Mouse (Mus musculus): ENCODE measurements around the gene 1700125H20Rik.
"Not testable (repeated sequence)": the region's sequence is repeated elsewhere in the genome, so short reads cannot be mapped to it uniquely, and the experiment has no call there.

The 1700125H20Rik gene

DNA sequence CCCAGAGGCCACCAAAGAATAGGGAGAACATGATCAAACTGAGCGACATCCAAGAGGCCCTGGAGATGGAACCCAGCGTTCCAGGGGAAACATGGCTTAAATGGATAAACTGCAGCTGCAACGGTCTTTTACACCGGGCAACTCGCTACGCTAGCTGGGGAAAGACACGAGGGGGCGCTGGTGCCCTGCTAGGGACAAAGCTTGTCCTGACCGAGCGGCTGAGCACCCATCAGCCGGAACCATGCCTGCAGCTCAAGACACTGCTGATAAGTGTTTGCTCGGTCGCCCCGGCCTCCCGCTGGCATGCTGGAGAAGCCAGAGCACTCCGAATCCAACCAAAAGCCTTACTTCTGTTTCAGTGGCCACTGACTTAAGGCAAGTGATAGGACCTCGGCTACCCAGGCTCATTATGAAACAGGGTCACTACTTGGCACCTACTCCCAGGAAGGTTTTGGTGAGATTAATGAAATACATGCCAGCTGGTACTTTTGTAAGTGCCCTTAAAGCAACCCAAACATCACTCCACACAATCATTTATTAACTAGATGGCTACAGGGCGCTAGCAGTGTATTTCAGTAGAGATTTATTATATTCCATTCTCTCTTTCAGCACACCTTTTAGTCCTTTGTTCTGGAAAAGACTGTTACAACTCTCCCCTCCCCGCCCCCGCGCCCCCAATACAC, at the start of gene 1700125H20Rik:
1700125H20Rik (plus strand) TSS at position 347 of the 683 bp plus-strand sequence.
- peak; percentile 84 for DNase-seq (ENCODE audit: low read depth)

DNA sequence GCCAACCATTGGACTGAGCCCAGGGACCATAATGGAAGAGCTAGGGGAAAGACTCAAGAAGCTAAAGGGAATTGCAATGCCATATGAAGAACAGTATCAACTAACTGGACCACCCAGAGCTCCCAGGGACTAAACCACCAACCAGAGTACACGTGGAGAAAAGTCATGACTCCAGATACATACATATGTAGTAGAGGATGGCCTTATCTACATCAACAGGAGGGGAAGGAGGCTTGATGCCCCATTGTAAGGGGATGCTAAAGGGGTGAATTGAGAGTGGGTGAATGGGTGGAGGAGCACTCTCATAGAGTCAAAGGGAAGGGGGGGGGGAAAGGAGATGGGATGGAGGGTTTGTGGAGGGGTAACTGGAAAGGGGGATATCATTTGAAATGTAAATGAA, 48.1 kb upstream of the 1700125H20Rik start:
- no peak for DNase-seq (ENCODE audit: low read depth)

DNA sequence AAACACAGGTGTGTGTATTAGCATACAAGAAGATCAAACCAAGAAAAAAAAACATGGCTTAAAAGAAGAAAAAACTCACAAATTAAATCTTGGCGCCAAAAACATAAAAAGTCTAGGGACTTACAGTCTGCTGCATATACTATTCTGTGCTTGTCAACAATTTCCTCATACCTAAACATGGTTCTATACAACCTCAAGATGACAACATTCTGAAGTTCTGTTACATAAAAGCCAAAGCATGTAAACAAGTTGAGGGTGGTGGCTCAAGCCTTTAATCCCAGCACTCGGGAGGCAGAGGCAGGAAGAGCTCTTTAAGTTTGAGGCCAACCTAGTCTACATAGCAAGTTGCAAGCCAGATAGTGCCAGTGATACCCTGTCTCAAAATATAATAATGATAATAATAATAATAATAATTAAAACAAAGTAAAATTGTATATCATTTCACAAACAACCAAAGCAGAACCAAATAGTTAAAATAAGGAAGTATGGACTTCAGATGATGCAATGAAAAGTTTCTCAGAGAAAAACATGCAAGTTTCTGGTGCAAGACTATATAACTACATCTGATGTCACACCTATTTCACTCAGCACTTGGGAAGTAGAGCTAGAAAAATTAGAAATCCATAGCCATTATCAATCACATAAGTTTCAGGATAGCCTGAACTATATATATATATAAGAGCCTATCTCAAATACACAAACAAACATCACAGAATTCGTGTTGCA, 46.8 kb upstream of the 1700125H20Rik start:
- DNase-seq (ENCODE audit: low read depth) = no peak

- DNase-seq (ENCODE audit: low read depth) = peak; percentile 74
Observed at GRCm38 (mm10) chr11:85126257-85127102, 43.7 kb upstream of the 1700125H20Rik start.

DNA sequence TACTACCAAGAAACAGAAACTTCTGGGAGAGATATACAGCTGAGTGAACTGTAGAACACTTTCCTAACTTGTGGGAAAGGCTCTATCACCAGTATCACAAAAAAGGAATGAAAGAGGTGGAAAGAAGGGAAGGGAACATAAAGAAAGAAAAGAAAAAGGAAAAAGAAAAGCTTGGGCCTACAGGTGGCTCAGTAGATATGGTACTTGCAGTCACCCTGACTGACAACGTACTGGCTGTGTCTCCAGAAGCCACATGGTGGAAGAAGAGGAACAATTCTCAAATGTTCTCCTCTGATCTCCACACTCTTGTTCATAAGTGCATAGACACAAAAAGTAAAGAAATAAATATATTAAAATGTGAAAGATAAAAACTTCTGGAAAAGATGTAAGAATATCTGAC, 41.3 kb upstream of the 1700125H20Rik start:
- DNase-seq (ENCODE audit: low read depth) = no peak

DNA sequence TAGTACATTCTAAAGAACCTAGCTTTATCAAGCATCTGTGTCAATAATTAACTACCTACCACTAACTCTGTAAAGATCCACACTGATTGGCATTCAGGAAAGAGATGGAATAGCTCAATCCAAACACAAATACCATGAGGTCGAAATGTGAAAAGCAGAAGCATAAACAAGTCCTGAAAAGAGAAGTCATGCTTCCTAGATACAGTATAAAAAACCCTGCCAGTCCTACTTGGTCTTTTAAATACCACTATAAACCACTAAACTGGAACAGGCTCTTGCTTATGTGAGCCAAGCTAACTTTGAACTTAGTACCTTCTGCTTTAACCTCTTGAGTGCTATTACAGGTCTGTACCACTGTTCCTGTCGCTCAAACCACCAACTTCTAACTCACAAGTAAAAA, 38.7 kb upstream of the 1700125H20Rik start:
- DNase-seq (ENCODE audit: low read depth) = no peak

DNA sequence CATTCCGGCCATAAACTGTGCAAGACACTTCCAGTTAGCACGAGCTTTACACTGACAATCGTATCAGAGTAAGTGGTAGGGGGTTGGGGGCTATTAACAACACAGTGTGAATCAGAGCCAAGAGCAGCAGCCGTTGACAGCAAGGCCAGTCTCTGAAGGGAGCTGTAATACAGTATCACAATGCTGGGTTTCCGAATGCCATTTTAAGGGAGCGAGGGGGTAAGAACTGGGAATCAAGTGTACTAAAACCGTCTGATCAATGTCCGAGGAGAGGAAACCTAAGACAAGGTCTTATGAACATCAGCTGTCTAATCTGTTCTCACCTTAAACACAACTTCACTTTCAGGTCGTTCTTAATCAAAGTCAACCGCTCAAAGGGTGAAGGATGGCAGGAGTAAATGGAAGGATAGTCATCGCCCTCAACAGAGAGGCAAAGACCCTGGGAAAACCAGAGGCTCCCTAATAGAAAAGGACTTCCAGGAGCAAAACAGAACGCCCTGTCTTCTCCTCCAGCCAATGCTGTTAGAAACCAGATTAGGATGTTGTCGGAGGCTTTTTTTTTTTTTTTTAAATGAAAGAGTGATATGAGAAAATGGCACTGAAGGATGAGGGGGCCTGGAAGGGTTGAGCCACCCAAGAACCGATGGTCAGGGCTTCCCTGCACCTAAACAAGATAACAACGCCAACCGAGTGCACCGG, 31.3 kb upstream of the 1700125H20Rik start:
- peak; percentile 51 for DNase-seq (ENCODE audit: low read depth)

DNA sequence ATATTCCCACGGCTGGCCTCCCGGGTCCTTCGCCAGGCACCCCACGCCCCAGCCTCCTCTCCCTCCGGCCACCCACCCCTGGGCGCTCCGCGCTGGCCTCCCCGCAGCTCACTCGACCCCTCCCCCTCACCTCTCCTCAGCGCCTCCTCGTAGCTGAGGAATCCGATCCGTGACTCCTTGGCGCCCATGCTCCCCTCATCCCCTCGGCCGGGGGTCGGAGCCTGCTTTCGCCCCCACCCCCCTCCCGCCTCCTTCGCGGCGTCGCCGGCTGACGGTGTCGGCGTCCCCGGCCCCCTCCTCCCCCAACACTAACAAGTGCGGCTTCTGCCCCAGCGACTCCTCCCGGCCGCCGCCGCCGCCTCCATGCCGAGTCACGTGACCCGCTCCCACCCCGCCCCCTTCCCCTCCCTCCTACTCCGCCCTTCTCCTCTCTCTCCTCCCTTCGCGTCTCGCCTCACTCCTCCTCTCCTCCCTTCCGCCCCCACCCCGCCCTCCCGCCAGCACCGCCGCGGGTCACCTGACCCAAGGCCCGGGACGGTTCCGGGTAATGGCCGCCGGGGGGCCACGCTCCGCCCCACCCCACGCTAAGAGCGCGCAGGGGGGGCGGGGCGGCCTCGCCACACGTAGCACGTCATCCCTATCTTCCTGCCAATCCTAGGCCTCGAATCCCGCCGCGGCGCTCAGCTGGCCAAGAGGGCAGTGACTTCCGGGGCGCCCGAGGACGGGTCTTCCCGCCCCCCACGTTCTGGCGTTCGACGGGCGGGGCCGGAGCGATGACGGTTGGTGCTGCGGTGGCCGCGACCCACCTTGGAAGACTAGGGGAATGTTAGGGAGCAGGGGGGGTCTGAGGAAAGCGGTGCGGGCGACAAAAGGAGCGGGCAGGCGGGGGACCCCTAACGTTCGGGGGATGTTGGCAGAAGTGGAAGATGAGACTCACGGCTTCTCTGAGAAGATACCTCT, 30.3 kb upstream of the 1700125H20Rik start, which contains the start of gene Usp32:
Usp32 (minus strand) TSS at position 581 of the 960 bp plus-strand sequence.
- DNase-seq (ENCODE audit: low read depth) = peak; percentile 99

DNA sequence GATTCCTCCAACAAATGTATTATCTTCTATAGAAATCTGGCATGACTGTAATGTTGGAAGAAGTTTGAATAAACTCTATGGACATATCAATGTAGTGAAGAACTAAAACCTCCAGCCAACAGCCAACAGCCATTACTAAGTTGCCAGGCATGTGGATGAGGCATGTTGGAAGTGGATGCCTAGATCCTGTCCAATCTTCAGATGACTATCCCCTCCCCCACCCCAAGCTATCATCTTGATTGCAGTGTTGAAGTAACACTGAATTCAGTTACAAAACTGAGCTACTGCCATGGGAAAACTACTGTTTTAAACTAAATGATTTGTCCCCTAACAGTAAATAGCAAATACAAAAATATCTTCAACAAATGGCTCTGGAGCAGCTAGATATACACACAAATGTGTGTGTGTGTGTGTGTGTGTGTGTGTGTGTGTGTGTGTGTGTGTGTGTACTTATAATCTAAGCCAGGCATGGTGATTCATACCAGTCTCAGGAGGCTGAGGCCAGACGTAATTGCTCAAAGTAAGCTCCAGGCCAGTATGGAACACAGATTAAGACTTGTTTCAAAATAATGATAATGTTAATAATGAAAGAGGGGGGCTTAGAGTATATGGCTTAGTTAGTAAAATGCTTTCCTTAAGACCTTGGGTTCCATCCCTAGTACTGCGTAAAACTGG, 17.8 kb upstream of the 1700125H20Rik start:
- no peak for DNase-seq (ENCODE audit: low read depth)

DNA sequence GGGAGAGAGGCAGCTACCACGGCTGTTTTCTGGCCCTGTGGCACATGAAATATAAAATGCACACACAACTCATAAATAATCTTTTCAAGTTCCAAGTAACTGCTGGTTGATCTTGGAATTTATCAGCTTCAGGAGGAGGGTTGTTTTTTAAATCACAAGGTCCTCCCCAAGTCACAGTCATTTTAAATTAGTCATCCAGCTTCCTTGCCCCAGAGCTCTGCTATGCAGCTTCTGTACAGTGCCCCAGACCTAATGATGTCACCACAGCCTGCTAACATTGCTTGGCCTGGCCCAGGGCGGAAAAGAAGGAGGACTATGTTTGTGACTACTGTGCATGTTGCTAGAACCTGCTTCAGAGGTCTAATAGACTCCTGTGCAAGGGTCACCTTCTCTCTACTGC, 12.9 kb upstream of the 1700125H20Rik start:
- DNase-seq (ENCODE audit: low read depth) = no peak

DNA sequence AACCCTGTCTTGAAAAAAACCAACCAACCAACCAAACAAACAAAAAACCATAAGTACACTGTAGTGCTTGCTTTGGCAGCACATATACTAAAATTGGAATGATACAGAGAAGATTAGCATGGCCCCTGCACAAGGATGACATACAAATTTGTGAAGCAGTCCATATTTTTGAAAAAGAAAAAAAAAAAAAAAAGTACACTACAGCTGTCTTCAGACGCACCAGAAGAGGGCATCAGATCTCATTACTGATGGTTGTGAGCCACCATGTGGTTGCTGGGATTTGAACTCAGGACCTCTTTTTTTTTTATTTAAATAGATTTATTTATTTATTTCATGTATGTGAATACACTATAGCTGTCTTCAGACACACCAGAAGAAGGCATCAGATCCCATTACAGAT, 7.2 kb upstream of the 1700125H20Rik start:
- not testable (repeated sequence) for DNase-seq (ENCODE audit: low read depth)

DNA sequence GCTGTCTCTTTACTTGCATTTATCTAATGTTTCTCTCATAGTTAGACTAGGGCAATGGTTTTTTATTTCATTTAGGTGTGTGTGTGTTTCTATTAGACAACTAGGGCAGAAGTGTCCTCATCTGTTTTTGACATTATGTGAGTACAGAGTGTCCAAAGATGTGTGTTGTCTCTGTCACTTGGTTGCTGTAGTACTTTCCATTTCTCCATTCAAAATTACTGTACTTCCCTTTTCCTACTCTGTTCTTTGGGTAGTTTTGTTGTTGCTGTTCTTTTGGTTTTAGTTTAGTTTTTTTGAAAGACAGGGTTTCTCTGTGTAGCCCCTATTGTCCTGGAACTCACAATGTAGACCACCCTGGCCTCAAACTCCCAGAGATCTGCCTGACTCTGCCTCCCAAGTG, 5.8 kb upstream of the 1700125H20Rik start:
- DNase-seq (ENCODE audit: low read depth) = no peak

GRCm38 (mm10) chr11:85167503-85167902, 2.7 kb upstream of the 1700125H20Rik start:
- no peak for DNase-seq (ENCODE audit: low read depth)

DNA sequence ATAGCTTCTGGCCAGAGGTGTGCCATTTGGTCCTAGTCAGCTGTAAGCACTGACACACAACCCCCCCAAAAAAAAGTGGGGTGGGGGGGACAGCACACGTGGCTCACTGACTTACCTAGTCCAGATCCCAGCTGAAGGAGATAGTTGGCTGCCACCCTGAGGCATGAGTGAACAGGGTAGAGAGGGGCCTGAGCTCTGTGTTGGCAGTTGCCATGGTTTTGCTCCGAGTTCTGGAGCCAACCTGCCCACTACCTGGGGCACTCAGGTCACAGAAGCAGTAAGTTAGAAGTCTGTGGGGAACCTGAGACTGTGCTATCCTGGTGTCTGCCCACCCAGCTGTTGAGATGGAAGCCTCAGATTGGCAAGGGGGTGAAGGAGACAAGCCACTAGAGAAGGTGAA, 629 bp downstream of the 1700125H20Rik start:
- no peak for DNase-seq (ENCODE audit: low read depth)

DNA sequence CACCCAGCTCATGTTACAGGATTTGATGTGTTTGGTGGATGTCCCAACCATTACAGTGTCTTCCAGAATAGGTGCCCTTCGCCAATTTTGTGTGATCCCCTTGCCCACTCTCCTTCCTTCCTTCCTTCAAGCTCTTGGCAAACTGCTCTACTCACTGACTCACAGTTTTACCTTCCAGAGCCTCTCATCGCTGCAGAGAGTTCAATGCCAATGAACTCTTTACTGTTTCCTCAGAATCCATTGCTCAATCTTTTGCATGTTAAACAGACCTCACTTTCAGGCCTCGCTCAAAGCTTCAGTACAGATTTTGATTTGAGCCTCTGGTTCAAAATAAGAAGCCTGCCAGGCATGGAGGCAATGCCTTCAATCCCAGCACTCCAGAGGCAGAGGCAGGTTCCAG, 5.7 kb downstream of the 1700125H20Rik start:
- no peak for DNase-seq (ENCODE audit: low read depth)

DNA sequence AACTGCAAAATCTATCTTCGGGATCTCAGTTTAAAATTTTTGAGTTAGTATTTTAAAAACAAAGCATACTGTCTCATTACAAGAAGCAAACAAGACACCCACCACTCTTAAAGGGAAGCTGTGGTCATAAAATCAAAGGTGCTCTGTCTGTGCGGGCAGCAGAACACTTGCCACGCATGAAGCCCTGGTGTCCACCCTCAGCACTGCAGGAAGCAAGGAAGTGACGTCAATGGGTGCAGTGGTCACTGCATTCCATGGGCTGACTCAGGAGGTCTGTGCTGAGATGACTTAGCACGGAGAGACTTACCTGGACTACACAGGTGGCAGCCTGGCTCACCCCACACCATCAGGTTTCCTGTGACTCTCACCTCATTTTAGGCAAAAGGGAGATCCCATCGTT, 7.6 kb downstream of the 1700125H20Rik start:
- no peak for DNase-seq (ENCODE audit: low read depth)

DNA sequence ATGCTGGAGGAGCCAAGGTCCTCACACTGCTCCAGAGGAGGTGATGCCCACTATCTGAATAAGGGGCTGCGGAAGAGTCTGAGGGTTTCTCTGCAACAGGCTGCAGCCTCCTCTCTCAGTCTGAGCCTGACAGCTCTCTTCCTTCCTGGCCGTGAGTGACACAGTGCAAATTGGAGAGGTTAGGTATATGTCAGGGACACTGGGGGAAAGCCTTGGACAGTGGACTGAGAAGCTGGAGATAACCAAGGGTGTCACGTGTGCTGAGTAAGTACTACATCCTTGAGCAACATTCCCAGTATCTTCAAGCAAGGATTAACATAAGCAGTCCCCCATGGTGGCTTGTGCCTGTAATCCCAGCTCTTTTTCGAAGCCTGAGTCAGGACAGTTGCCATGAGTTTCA, 8.2 kb downstream of the 1700125H20Rik start:
- no peak for DNase-seq (ENCODE audit: low read depth)

- peak; percentile 70 for DNase-seq (ENCODE audit: low read depth)
Observed at GRCm38 (mm10) chr11:85182617-85183283, 12.5 kb downstream of the 1700125H20Rik start.

DNA sequence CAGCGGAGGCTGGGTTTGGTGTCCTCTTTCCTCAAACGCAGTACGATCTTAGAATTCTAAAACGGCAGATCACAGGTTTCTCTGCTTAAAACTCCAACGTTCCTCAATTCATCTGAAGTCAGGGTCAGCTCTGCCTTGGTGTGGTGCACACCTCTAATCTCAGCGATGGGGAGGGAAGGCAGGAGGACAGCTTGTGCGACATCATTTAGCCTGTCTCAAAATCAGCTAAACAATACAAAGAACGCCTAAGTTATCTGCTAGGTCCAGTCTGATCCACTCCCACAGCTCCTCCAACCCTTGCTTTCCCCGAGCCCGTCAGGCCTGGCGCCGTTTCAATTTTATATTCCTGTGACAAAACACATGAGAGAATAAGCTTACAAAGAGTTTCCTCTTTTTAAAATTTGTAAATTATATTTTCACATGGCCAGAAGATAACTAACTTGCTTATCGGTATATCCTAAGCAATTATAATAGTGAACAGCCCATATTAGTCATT, 13.1 kb downstream of the 1700125H20Rik start:
- DNase-seq (ENCODE audit: low read depth) = no peak

Measured in induced T-regulatory cell, adult 2 months (primary cell).